Mouse (Mus musculus) heart, adult 2 months (tissue): Measurements from ENCODE around the gene F12.

Experiments
- CTCF ChIP-seq: fragments of 200-600 bp; IDR thresholded peaks from 2 replicates; pipeline ENCODE4 v1.8.1; 2022; ENCODE audit warnings: antibody characterized with exemption, mild to moderate bottlenecking, moderate library complexity
- POLR2A ChIP-seq: fragments of 200-500 bp; IDR thresholded peaks from 2 replicates; pipeline ENCODE4 v1.6.1; 2011; ENCODE audit warnings: mild to moderate bottlenecking, low read depth, low read length, control low read depth; ENCODE audit not compliant: insufficient read depth

DNA sequence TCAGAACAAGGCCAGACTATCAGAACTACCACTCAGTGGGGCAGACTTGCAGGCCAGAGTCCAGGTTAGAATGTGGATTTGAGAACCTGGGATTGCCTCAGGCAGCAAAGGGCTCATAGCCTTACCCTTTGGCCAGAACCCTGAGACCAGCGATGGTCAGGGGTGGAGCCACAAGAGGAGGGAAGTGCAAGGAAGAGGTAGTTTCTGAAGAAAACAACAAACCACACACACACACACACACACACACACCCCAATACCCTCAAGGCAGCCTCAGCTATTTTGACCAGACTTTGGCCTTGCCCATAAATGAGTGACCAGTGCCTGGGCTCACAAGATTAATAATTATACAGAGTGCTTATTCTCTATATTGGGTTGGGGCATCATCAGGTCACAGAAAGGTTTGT lies 35.0 kb downstream of the F12 start:
- TF ChIP-seq POLR2A: no peak
- TF ChIP-seq CTCF: no peak
